Mouse (Mus musculus): Measurements from ENCODE around the gene Ctnnbip1.

- TF ChIP-seq POLR2A (IDR thresholded peaks at IDR 0.05; ENCODE audit: extremely low read depth, insufficient read depth, low read length), result no peak
- TF ChIP-seq CTCF (IDR thresholded peaks at IDR 0.05; ENCODE audit: extremely low read depth, insufficient read depth, low read length), result no peak
These were observed 82.1 kb downstream of the Ctnnbip1 start for GRCm38 (mm10) chr4:149600130-149600529.

All from cortical plate, adult 2 months (tissue).